Mouse (Mus musculus) heart, adult 2 months (tissue): ENCODE results near the gene Crhr2. TPM values are rescaled to one million over a fixed set of nuclear protein-coding genes. Genes with fewer than 3 reads are reported as not detected.

Source experiments
- DNase-seq, 2 experiments: peaks; one replicate each; pipeline ENCODE4 v3.0.0; 2021
- H3K27ac ChIP-seq: fragments of 200-600 bp; 2 replicates; pipeline ENCODE4 v1.8.1; 2022
- H3K27me3 ChIP-seq: fragments of 200-500 bp; 2 replicates; pipeline ENCODE4 v1.6.1; 2012; ENCODE audit warnings: mild to moderate bottlenecking, low read length, inconsistent platforms, mixed read lengths; ENCODE audit not compliant: control insufficient read depth, insufficient read depth
- H3K36me3 ChIP-seq: fragments of 200-500 bp; 2 replicates; pipeline ENCODE4 v1.6.1; 2012; ENCODE audit warnings: low read length, inconsistent platforms; ENCODE audit not compliant: control insufficient read depth, insufficient read depth
- H3K4me1 ChIP-seq: fragments of 200-500 bp; 2 replicates; pipeline ENCODE4 v1.6.1; 2011; ENCODE audit warnings: low read length; ENCODE audit not compliant: control insufficient read depth, insufficient read depth
- H3K4me3 ChIP-seq: fragments of 200-600 bp; 2 replicates; pipeline ENCODE4 v1.8.1; 2022
- H3K79me2 ChIP-seq: fragments of 200-500 bp; replicated peaks from 2 replicates; pipeline ENCODE4 v1.6.1; 2012; ENCODE audit warnings: mild to moderate bottlenecking, inconsistent platforms, low read length, moderate library complexity, mixed read lengths; ENCODE audit not compliant: control insufficient read depth, insufficient read depth
- H3K9ac ChIP-seq: fragments of 200-500 bp; 2 replicates; pipeline ENCODE4 v1.6.1; 2012; ENCODE audit warnings: low read depth, mild to moderate bottlenecking, control low read depth, inconsistent platforms, low read length, mixed read lengths
- CTCF ChIP-seq: fragments of 200-600 bp; IDR thresholded peaks from 2 replicates; pipeline ENCODE4 v1.8.1; 2022; ENCODE audit warnings: antibody characterized with exemption, mild to moderate bottlenecking, moderate library complexity
- EP300 ChIP-seq: fragments of 200-500 bp; IDR thresholded peaks from 2 replicates; pipeline ENCODE4 v1.6.1; 2011; ENCODE audit warnings: low read depth, low read length, control low read depth; ENCODE audit not compliant: insufficient read depth
- POLR2A ChIP-seq: fragments of 200-500 bp; IDR thresholded peaks from 2 replicates; pipeline ENCODE4 v1.6.1; 2011; ENCODE audit warnings: mild to moderate bottlenecking, low read depth, low read length, control low read depth; ENCODE audit not compliant: insufficient read depth
- WGBS: fragments of 180-500 bp; shearing (Covaris S2); methylation state at CpG from one replicate; pipeline ENCODE4 v1.1.7; 2018; 5-methylcytosine and 5-hydroxymethylcytosine counted together
- intact Hi-C: fragments of 180-260 bp; cut with DNase I; formaldehyde crosslinking; loops from one replicate; pipeline ENCODE4 v1.15.1; 2025
- polyA plus RNA-seq: library from polyadenylated mRNA; depleted of rRNA; stranded (reverse); fragments of >200 nt; gene quantifications from 2 replicates; pipeline ENCODE4 v1.2.3, GENCODE M21; 2012; rRNA removed
- total RNA-seq, 2 experiments: library from RNA; stranded (reverse); gene quantifications; 2 replicates each; pipeline ENCODE4 v1.2.3; 2021

The Crhr2 gene
- total and polyA plus RNA-seq, 3 experiments: 18.2 to 51.7 (median 19.8) TPM

DNA sequence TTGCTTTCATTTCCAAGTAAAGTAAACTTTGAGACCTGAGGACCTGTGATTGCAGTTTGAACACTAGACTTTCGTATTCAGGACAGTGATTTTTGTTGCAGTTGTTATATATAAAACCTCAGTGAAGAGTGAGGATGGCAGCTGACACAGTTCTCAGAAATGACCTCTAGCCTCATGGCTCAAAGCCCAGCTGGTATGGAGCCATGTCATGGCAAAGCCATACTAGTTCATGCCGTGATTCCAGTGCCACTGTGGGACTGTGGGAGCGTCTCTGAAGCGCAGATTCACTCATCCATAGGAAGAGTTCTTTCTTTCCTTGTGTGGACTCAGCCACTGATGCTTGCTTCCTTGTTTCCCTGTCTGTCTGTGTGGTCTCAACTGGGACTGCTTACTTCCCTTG, 78.3 kb downstream of the Crhr2 start:
- Histone ChIP-seq H3K79me2 (no peaks in the 10 kb centered on the region), H3K36me3 (no peaks in the 10 kb centered on the region; the same call in 1 of the 2 replicates), H3K4me1 (no peaks in the 10 kb centered on the region), H3K4me3 (no peak overlapping the region), H3K27me3 (no peaks in the 10 kb centered on the region), H3K9ac (no peak overlapping the region), H3K27ac (no peak overlapping the region)
- WGBS: 82% methylated on average over 4 of the region's 4 CpGs
- intact Hi-C loops: no loop called here
- DNase-seq: no peak
- TF ChIP-seq POLR2A: no peak
- TF ChIP-seq EP300: no peak
- no peak for TF ChIP-seq CTCF

DNA sequence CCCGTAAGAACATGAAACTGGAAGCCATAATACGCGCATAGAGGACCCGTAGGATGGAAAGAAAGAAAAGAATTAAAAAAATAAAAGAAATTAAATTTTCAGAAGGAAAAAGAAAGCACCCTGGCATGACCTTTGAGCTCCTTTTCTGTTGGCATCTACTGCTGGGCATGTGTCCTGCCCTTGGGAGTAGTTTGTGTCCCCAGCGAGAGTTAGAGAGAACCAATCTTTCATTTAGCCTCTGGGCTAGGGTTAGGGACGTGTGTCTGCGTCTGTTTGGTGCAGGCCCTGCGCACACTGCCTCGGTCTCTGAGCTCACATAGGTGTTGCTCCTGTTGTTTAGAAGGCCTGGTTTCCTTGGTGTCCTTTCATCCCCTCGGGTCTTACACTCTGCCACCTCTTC, 83.6 kb downstream of the Crhr2 start:
- Histone ChIP-seq H3K27ac (no peak overlapping the region), H3K9ac (no peak overlapping the region), H3K4me3 (no peak overlapping the region), H3K36me3 (no peaks in the 10 kb centered on the region; the same call in 1 of the 2 replicates), H3K27me3 (no peaks in the 10 kb centered on the region), H3K79me2 (peaks cover 2% of the 10 kb centered on the region; the same call in 1 of the 2 replicates), H3K4me1 (no peaks in the 10 kb centered on the region; the same call in 1 of the 2 replicates)
- no peak for DNase-seq
- intact Hi-C loops: no loop called here
- 89% methylated on average over 10 of the region's 10 CpGs for WGBS
- TF ChIP-seq POLR2A (no peak), CTCF (no peak), EP300 (no peak)

DNA sequence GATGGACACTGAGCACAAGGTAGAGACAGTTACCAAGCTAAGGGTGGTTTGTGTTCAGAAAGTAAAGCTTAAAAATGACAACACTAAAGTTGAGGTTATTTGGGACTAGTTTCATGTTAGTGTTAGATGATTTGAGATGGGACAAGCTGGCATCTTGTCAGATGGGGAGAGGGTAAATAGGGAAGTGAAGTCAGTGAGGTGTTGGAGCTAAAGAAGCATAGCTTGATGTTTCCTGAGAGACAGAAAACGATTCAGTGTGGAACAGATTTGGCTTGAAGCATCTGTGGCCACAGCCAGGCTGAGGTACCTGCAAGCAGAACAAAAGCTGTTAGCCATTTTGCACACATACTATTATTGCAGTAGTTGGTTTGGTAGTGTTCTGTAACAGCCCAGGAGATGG, 87.5 kb downstream of the Crhr2 start:
- no peak overlapping the region for H3K9ac ChIP-seq
- no peak overlapping the region for H3K27ac ChIP-seq
- 28% methylated on average over 1 of the region's 1 CpGs for WGBS
- DNase-seq: no peak
- no peak overlapping the region for H3K4me3 ChIP-seq
- H3K79me2 ChIP-seq: peaks cover 8% of the 10 kb centered on the region
- intact Hi-C loops: no loop called here
- TF ChIP-seq CTCF: no peak
- TF ChIP-seq EP300: no peak
- TF ChIP-seq POLR2A: no peak
- H3K4me1 ChIP-seq: peaks cover 3% of the 10 kb centered on the region
- no peaks in the 10 kb centered on the region for H3K27me3 ChIP-seq
- H3K36me3 ChIP-seq: no peaks in the 10 kb centered on the region

DNA sequence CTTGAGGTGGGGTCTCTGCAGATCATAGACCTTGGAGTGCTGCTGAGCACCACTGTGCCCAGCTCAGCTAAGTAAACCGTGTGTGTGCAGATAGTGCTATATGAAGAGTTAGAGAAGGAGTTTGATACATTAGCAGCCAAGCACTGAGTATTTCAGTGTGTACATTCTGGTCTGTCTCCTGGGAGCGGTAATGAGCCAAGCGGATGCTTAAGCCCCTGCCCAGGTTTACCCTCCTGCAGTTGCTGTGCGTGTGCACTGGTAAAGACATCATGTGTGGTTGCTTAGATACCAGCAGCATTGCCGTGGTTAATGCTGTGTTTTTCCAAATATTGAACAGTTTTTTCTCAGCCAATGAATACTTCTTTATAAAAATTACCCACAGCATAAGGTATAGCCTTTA, 88.3 kb downstream of the Crhr2 start:
- Histone ChIP-seq H3K4me1 (peaks cover 3% of the 10 kb centered on the region), H3K4me3 (no peak overlapping the region), H3K9ac (no peak overlapping the region), H3K36me3 (no peaks in the 10 kb centered on the region), H3K79me2 (peaks cover 8% of the 10 kb centered on the region), H3K27me3 (no peaks in the 10 kb centered on the region), H3K27ac (no peak overlapping the region)
- WGBS: 79% methylated on average over 5 of the region's 5 CpGs
- TF ChIP-seq EP300 (no peak), POLR2A (no peak), CTCF (no peak)
- no peak for DNase-seq
- intact Hi-C loops: no loop called here

DNA sequence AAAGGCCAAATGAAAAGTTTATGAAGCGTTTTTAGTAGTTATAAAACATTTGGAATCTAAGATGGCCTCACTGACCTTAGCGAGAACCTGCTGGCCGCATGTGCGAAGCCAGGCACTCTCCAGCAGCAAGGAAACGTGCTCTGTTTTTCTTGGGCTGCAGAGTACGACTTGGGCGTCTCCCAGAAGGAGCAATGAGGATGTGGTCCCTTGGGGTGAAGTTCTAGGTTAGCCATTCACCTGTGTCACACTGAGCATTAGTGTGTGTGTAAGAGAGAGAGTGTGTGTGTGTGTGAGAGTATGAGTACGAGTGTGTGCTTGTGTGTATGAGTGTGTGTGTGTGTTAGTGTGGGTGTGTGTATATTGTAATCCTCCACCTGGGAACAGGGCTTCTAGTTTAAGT, 89.6 kb downstream of the Crhr2 start:
- no peak overlapping the region for H3K4me3 ChIP-seq
- H3K4me1 ChIP-seq: peaks cover 6% of the 10 kb centered on the region
- no peaks in the 10 kb centered on the region for H3K27me3 ChIP-seq
- H3K9ac ChIP-seq: no peak overlapping the region
- DNase-seq: no peak
- no peak overlapping the region for H3K27ac ChIP-seq
- 44% methylated on average over 8 of the region's 8 CpGs for WGBS
- no peak for TF ChIP-seq EP300
- no peak for TF ChIP-seq CTCF
- no peak for TF ChIP-seq POLR2A
- H3K79me2 ChIP-seq: peaks cover 8% of the 10 kb centered on the region
- H3K36me3 ChIP-seq: no peaks in the 10 kb centered on the region
- intact Hi-C loops: no loop called here

Other genes with a start within 250 kb of the Crhr2 start
- 10 to 100 TPM; 17.3 to 18.6 TPM for gene Nod1, start 160.4 kb downstream of the Crhr2 start, total RNA-seq
- gene Nod1, start 160.4 kb downstream of the Crhr2 start, polyA plus RNA-seq: 23.6 and 25.7 TPM in 2 replicates
- 10 to 100 TPM; 26.5 to 29.1 TPM for gene Ggct, start 140.1 kb downstream of the Crhr2 start, total RNA-seq
- gene Ggct, start 140.1 kb downstream of the Crhr2 start, polyA plus RNA-seq: 6.8 and 7.8 TPM in 2 replicates
- 10 to 100 TPM; 55.1 to 60.4 TPM for gene Gars, start 95.0 kb downstream of the Crhr2 start, total RNA-seq
- 26.7 and 44.5 TPM in 2 replicates for gene Gars, start 95.0 kb downstream of the Crhr2 start, polyA plus RNA-seq
- 10 to 100 TPM; 19.9 to 72.0 TPM for gene Inmt, start 42.0 kb upstream of the Crhr2 start, total RNA-seq
- 9.7 and 19.2 TPM in 2 replicates for gene Inmt, start 42.0 kb upstream of the Crhr2 start, polyA plus RNA-seq
- gene Mindy4, start 70.4 kb upstream of the Crhr2 start, total RNA-seq: 1 to 10 TPM; 5.0 to 5.2 TPM
- gene Mindy4, start 70.4 kb upstream of the Crhr2 start, polyA plus RNA-seq: 4.3 and 7.4 TPM in 2 replicates
- gene Aqp1, start 203.4 kb upstream of the Crhr2 start, total RNA-seq: 100 to 1,000 TPM; 377 to 449 TPM
- gene Aqp1, start 203.4 kb upstream of the Crhr2 start, polyA plus RNA-seq: 433 and 638 TPM in 2 replicates
- not detected for gene Ghrhr, start 243.3 kb upstream of the Crhr2 start, total RNA-seq
- gene Ghrhr, start 243.3 kb upstream of the Crhr2 start, polyA plus RNA-seq: not detected in 2 replicates